In the genomic region with DNA sequence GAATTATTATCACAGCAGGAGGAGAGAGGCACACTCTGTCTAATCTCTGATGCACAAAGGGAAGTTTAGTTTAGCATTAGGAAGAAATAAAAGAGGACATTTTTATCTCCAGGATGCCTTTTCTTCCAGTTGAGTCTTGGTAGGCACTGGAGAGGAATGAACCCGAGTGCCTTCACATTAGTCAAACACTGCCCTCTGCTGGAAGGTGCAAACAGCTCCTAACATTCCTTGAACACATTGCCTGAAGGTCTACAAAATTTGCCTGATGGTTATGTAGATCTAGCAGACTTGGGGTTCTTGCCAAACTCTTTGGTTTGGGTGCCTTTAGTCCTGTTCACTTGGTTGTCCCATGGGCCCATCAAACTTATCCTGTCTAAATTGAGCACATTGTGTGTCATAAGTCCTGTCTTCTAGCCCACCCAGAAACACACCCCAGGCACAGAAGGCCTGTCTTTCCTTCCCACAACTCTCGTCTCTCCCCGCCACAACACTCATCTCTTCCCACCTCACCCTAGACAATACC, we compare ENCODE assay signal across 9 mouse cellular contexts.
DNase-seq lines count a peak whose midpoint lies in the region; ATAC-seq and TF ChIP-seq lines count a peak whose summit lies in the region.
"Had no signal": no experiment of that assay in that cellular context is flagged by ENCODE, and none has a peak within 500 bp of the region (broad histone marks: within the 10 kb centered on the region; RNA-seq: fewer than 3 reads in every experiment).

No protein-coding gene starts in this region.

- TF ChIP-seq CTCF in spleen, adult 2 months (IDR thresholded peaks at IDR 0.05; ENCODE audit: extremely low read depth, insufficient read depth, insufficient read length, insufficient replicate concordance): peak; percentile 32; the same call in 1 of the 2 replicates

- ATAC-seq in embryonic facial prominence, embryonic 11.5 days (replicated peaks; ENCODE audit: insufficient number of reproducible peaks, low FRiP score, low TSS enrichment, low read depth): no peak

- TF ChIP-seq POLR2A in spleen, adult 2 months (IDR thresholded peaks at IDR 0.05; ENCODE audit: low read depth, low read length): no peak

- 70% methylated on average over 3 of the region's 3 CpGs for WGBS in embryonic facial prominence, embryonic 11.5 days
- WGBS in embryonic facial prominence, embryonic 10.5 days: 75% methylated on average over 3 of the region's 3 CpGs
- WGBS in spleen, adult 2 months: 65% methylated on average over 3 of the region's 3 CpGs

- no peak overlapping the region for H3K4me2 ChIP-seq in embryonic facial prominence, embryonic 11.5 days (ENCODE audit: low read depth, low read length)
- H3K4me2 ChIP-seq: midbrain, embryonic 12.5 days had no signal

- H3K36me3 ChIP-seq in embryonic facial prominence, embryonic 11.5 days (replicated peaks; ENCODE audit: control insufficient read depth, insufficient read depth, low read depth, low read length): no peaks in the 10 kb centered on the region
- no peaks in the 10 kb centered on the region for H3K36me3 ChIP-seq in embryonic facial prominence, embryonic 10.5 days (replicated peaks)
- no peaks in the 10 kb centered on the region for H3K36me3 ChIP-seq in spleen, adult 2 months (ENCODE audit: control insufficient read depth, insufficient read depth, low read length)
- H3K36me3 ChIP-seq: midbrain, embryonic 12.5 days had no signal

- no peak overlapping the region for H3K4me3 ChIP-seq in embryonic facial prominence, embryonic 11.5 days (ENCODE audit: low read depth, low read length)
- H3K4me3 ChIP-seq in embryonic facial prominence, embryonic 10.5 days: no peak overlapping the region
- no peak overlapping the region for H3K4me3 ChIP-seq in spleen, adult 2 months (ENCODE audit: extremely low read depth, insufficient read depth, insufficient read length)
- H3K4me3 ChIP-seq: midbrain, embryonic 12.5 days had no signal

- H3K4me1 ChIP-seq in embryonic facial prominence, embryonic 11.5 days (ENCODE audit: control insufficient read depth, insufficient read depth, low read length): no peaks in the 10 kb centered on the region
- H3K4me1 ChIP-seq in embryonic facial prominence, embryonic 10.5 days: no peaks in the 10 kb centered on the region
- H3K4me1 ChIP-seq in spleen, adult 2 months (ENCODE audit: control insufficient read depth, insufficient read depth, insufficient read length): no peaks in the 10 kb centered on the region

- intact Hi-C loops in heart, postnatal 36 days (cut with DNase I): loop anchor here (2.0 kb wide), 1 partner anchor 806 kb away; no protein-coding TSS in a partner anchor

- H3K9ac ChIP-seq in embryonic facial prominence, embryonic 11.5 days (replicated peaks; ENCODE audit: low read length): no peak overlapping the region
- H3K9ac ChIP-seq: midbrain, embryonic 12.5 days had no signal

- H3K27me3 ChIP-seq in embryonic facial prominence, embryonic 11.5 days (ENCODE audit: control insufficient read depth, insufficient read depth, low read length): no peaks in the 10 kb centered on the region
- no peaks in the 10 kb centered on the region for H3K27me3 ChIP-seq in embryonic facial prominence, embryonic 10.5 days (replicated peaks; ENCODE audit: low read depth, poor library complexity, severe bottlenecking)
- H3K27me3 ChIP-seq in spleen, adult 2 months (ENCODE audit: control insufficient read depth, insufficient read depth, low read length): no peaks in the 10 kb centered on the region
- H3K27me3 ChIP-seq: midbrain, embryonic 12.5 days had no signal

- H3K27ac ChIP-seq in embryonic facial prominence, embryonic 11.5 days (replicated peaks; ENCODE audit: low read depth, low read length): no peak overlapping the region
- H3K27ac ChIP-seq in embryonic facial prominence, embryonic 10.5 days (replicated peaks): no peak overlapping the region
- H3K27ac ChIP-seq in spleen, adult 2 months (ENCODE audit: insufficient read depth, low read length): no peak overlapping the region
- H3K27ac ChIP-seq: midbrain, embryonic 12.5 days had no signal

- peak; percentile 20 for DNase-seq in embryonic facial prominence, embryonic 11.5 days (ENCODE audit: low spot score)
- no peak for DNase-seq in embryonic facial prominence, embryonic 10.5 days (ENCODE audit: low spot score)
- DNase-seq in spleen, adult 2 months (ENCODE audit: low read depth in 1 of 2, low spot score in 2 of 2): peak; percentile 12 to 18
- no peak for DNase-seq in spleen, postnatal 14 days (ENCODE audit: low spot score in 2 of 2)
- DNase-seq in heart, postnatal 36 days: peak; percentile 35 to 59
- DNase-seq in retina, postnatal 1 day: peak; percentile 27
- DNase-seq in ovary, adult 18-20 months (ENCODE audit: low spot score): no peak
- DNase-seq in cerebellum, adult 18-20 months: no peak

- no peaks in the 10 kb centered on the region for H3K9me3 ChIP-seq in embryonic facial prominence, embryonic 11.5 days (replicated peaks; ENCODE audit: control insufficient read depth, low read length)
- no peaks in the 10 kb centered on the region for H3K9me3 ChIP-seq in embryonic facial prominence, embryonic 10.5 days
- H3K9me3 ChIP-seq: midbrain, embryonic 12.5 days had no signal

Comparison
In these comparisons a context has a peak if more than half of its experiments do, and no peak if none do; other contexts are left out.
1. DNase-seq: peak in embryonic facial prominence, embryonic 11.5 days (single experiment), spleen, adult 2 months (2 of 2), heart, postnatal 36 days (2 of 2) and retina, postnatal 1 day (single experiment); none in embryonic facial prominence, embryonic 10.5 days (single experiment), spleen, postnatal 14 days (0 of 2), ovary, adult 18-20 months (single experiment) and cerebellum, adult 18-20 months (0 of 2).